Mouse (Mus musculus): ENCODE results near the gene Crb3. TPM values are rescaled to one million over a fixed set of nuclear protein-coding genes. Genes with fewer than 3 reads are reported as not detected.

Crb3 gene
- 0.50 and 0.56 TPM in 2 replicates for polyA plus RNA-seq (2012)

GRCm38 (mm10) chr17:57058891-57059485 lies at the start of gene Crb3:
Crb3 (plus strand) TSS chr17:57059105.

DNA sequence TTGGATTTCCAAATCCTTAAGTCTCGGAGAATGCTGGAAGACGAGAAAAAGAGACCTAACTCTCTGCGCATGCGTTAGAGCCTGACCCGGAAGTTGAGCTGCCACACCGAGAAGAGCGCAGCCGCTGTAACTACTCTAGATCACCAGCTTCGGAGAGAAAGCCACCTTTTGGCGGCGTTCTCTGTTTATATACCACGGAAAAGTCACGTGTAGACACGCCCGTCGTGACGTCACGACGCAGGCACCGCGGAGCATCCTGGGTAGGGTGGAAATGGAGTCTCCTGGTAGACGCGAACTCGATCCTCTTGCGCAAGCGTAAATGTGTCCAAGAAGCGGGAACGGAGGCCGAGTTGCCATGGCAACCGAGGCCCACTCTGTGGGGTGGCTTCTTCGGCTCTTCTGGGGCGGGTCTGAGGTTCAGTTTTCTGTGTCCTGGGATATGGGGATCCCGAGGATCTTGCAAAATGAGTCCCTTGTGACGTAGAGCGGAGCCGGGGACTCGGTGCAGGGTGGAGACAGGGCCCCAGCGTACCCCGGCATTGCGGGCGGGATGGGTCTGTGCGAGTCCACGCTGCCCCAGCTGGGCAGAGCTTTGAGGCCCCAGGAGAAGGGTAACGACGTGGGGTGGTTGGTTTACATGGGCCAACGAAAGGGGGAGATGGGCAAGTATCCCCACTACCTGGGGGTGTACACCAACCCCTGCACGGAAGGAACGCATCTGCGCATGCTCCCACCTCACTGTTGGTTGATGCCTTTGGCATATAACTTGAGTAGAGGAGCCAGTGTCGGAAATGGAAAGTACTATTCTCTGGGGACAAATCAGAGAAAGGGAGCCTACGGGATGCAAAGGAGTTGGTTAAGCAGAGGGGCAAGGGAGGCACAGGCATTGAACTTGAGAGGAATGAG lies 47.4 kb upstream of the Crb3 start, which contains the start of the genes Gtf2f1 and Gm17949:
TSS of gene Gtf2f1 (minus strand) at position 53 of the 906 bp plus-strand sequence.
TSS of gene Gm17949 (plus strand) at position 234 of the 906 bp plus-strand sequence.

DNA sequence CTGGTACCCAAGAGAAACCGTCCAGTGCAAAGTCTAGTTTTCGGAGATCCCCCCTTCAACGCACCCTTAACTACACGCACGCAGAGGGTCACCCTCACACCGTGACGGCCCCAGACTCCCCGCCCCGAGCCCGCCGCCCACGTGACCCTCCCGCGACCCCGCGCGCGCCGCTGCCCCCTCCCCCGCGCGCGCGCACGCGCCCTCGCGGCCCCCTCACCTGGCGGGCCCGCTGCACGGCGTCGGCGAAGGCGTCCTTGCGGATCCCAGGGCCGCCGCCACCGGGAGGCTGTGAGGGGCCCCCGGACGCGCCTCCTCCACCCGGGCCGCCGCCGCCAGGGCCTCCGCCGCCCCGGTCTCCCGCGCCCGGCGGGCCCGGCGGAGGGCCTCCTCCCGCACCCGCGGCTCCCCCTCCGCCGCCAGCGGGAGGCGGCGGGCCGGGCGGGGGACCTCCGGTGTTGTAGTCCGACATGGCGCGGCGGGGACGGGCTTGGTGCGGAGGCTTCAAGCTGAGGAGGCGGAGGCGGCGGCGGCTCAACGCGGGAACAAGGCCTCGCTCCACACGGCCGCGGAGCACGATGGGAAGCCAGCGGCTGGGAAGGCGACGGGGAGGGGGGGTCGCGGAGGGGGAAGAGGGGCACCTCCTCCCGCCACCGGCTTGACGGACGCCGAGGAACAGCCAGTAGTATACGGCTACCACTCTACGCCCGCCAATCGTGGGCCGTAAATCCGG lies 27.8 kb upstream of the Crb3 start, which contains the start of gene Khsrp:
TSS of gene Khsrp (minus strand) at position 592 of the 730 bp plus-strand sequence.

DNA sequence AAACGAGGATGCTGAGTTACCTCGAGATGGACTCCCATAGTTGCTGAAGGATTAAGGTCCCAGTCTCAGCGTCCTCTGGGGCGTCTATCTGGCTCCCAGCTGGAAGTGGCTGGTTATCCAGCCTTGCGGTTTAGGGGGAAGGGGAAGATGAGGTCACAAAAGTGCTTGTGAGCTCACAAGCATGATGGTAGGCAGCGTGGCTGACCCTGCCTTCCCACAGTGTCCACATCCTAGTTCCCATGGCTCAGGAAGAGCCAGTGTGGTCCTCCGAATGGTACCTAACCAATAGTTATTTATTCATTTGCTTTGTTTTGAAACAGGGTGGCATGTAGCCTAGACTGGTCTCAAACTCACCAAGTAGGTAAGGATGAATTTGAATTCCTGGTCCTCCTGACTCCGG lies 17.4 kb upstream of the Crb3 start, which contains the start of gene Slc25a41:
TSS of gene Slc25a41 (minus strand) at position 101 of the 400 bp plus-strand sequence.

GRCm38 (mm10) chr17:57059486-57059977 lies 627 bp downstream of the Crb3 start, which contains the start of gene Slc25a23:
Slc25a23 (minus strand) TSS chr17:57059863.

DNA sequence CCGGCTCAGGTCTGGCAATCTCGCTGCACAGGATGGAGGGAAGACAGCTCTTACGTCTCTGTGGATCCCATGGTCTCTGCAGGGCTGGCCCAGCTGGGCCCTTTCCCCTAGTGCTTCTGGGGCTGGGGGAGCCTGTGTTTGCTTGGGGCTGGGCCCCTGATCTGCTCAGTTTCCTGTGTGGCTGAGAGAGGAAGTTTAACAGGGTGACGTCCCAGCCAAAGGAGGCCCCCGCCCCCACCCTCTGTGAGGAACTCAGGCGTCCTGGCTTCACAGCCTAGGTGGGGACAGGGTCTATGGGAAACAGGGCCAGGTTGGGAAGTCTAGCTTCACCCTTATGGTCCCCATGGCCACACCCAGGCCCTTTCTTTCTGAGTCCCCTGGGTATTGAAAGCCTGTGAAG lies 19.4 kb downstream of the Crb3 start, which contains the start of gene Dennd1c:
TSS of gene Dennd1c (minus strand) at position 179 of the 400 bp plus-strand sequence.

GRCm38 (mm10) chr17:57087049-57087832 lies 28.3 kb downstream of the Crb3 start, which contains the start of gene Tubb4a:
Tubb4a (minus strand) TSS chr17:57087782.

DNA sequence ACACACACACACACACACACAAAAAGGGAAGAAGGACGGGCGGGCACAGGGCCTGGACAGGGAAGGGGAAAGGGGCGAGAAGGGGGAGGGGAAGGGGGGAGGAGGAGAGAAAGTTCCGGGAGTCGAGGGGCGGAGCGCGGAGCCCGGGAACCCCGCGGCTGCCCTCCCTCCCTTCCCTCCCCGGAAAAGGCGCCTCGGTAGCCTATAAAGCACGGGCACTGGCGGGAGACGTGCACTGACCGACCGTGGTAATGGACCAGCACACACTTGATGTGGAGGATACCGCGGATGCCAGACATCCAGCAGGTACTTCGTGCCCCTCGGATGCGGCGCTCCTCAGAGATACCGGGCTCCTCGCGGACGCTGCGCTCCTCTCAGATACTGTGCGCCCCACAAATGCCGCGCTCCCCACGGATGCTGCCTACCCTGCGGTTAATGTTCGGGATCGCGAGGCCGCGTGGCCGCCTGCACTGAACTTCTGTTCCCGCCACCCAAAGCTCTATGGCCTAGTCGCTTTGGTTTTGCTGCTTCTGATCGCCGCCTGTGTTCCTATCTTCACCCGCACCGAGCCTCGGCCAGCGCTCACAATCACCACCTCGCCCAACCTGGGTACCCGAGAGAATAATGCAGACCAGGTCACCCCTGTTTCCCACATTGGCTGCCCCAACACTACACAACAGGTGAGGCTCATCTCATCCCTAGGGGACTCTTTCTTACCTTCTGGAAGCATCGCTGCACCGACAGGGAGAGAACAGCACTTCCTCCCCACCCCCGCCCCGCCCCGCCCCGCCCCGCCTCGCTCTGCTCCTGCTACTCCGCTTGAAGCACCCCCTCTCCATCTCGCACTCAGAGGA lies 46.5 kb downstream of the Crb3 start, which contains the start of gene Tnfsf9:
TSS of gene Tnfsf9 (plus strand) at position 145 of the 854 bp plus-strand sequence.

Other genes starting within 250 kb of the Crb3 start
- 36.0 and 39.0 TPM in 2 replicates for gene Rfx2, start 228.1 kb upstream of the Crb3 start, polyA plus RNA-seq (2012)
- gene Acsbg2, start 184.7 kb upstream of the Crb3 start, polyA plus RNA-seq (2012): not detected in 2 replicates
- 0.03 TPM in 1 of 2 replicates, not detected in the other for gene 1700061G19Rik, start 183.6 kb upstream of the Crb3 start, polyA plus RNA-seq (2012)
- gene Mllt1, start 123.7 kb upstream of the Crb3 start, polyA plus RNA-seq (2012): 161 and 162 TPM in 2 replicates
- gene Acer1, start 77.0 kb upstream of the Crb3 start, polyA plus RNA-seq (2012): 0.05 TPM in 1 of 2 replicates, not detected in the other
- gene Clpp, start 68.8 kb upstream of the Crb3 start, polyA plus RNA-seq (2012): 188 and 191 TPM in 2 replicates
- 39.5 and 41.4 TPM in 2 replicates for gene Alkbh7, start 61.8 kb upstream of the Crb3 start, polyA plus RNA-seq (2012)
- 0.53 and 0.57 TPM in 2 replicates for gene Pspn, start 59.1 kb upstream of the Crb3 start, polyA plus RNA-seq (2012)
- 163 and 222 TPM in 2 replicates for gene Gtf2f1, start 47.8 kb upstream of the Crb3 start, polyA plus RNA-seq (2012)
- 0.05 TPM in 1 of 2 replicates, not detected in the other for gene Gm17949, start 47.6 kb upstream of the Crb3 start, polyA plus RNA-seq (2012)
- 284 and 303 TPM in 2 replicates for gene Khsrp, start 27.6 kb upstream of the Crb3 start, polyA plus RNA-seq (2012)
- not detected in 2 replicates for gene Slc25a41, start 17.5 kb upstream of the Crb3 start, polyA plus RNA-seq (2012)
- 19.3 and 25.8 TPM in 2 replicates for gene Slc25a23, start 758 bp downstream of the Crb3 start, polyA plus RNA-seq (2012)
- 26.9 and 27.3 TPM in 2 replicates for gene Dennd1c, start 19.4 kb downstream of the Crb3 start, polyA plus RNA-seq (2012)
- 0.17 and 0.61 TPM in 2 replicates for gene Tubb4a, start 28.7 kb downstream of the Crb3 start, polyA plus RNA-seq (2012)
- 6.1 and 9.5 TPM in 2 replicates for gene Tnfsf9, start 46.2 kb downstream of the Crb3 start, polyA plus RNA-seq (2012)
- gene Cd70, start 90.7 kb downstream of the Crb3 start, polyA plus RNA-seq (2012): 0.13 and 0.18 TPM in 2 replicates
- gene Tnfsf14, start 135.1 kb downstream of the Crb3 start, polyA plus RNA-seq (2012): 3.9 and 5.0 TPM in 2 replicates
- gene C3, start 169.0 kb downstream of the Crb3 start, polyA plus RNA-seq (2012): 55.0 and 62.5 TPM in 2 replicates
- 34.4 and 35.6 TPM in 2 replicates for gene Gpr108, start 189.3 kb downstream of the Crb3 start, polyA plus RNA-seq (2012)
- gene Trip10, start 190.3 kb downstream of the Crb3 start, polyA plus RNA-seq (2012): 23.5 and 31.9 TPM in 2 replicates
- gene Vav1, start 220.0 kb downstream of the Crb3 start, polyA plus RNA-seq (2012): 79.1 and 90.5 TPM in 2 replicates

Data from megakaryocyte-erythroid progenitor cell, adult 5 weeks (primary cell).